Mouse (Mus musculus): ENCODE measurements around the gene Pip4k2a. TPM values are rescaled to one million over a fixed set of nuclear protein-coding genes. Genes with fewer than 3 reads are reported as not detected.

The Pip4k2a gene
- polyA plus RNA-seq, 1 experiment from 2014 or later = 10.1 TPM

DNA sequence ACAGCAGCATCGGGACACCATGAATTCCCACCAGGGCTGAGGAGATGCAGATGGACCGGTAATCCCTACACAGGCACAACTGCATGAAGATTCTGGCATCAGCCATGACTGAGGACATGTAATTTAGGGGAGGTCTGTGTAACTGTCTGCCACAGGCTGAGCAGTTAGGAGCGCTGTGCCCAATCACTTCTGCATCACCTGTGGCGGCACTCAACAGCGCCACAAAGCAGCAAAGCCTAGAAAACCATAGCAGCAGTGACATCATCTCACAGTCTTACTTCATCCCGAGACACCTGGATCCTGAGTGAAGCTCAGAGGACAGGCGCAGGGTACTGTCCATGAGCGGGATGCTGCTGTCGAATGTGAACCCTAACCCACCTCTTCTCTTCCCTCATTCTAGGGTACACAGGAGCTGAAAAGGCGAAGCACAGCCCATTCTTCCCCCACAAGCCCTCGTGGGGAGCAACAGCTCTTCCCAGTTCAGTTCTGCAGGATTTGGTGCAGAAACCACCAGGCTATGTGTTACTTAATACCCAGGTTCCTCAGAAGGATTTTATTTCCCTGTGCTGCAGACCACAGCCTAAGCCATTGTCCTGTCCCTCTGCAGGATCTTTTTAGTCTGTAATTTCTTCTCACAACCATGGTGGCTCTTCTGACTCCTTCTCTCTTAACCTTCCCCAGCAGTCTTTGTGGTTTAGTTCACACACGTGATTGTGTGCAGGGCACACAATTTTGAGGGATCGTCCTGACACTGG is 34.5 kb downstream of the Pip4k2a start:
- H3K4me3 ChIP-seq (ENCODE audit: low read depth, low read length) = no peak overlapping the region

DNA sequence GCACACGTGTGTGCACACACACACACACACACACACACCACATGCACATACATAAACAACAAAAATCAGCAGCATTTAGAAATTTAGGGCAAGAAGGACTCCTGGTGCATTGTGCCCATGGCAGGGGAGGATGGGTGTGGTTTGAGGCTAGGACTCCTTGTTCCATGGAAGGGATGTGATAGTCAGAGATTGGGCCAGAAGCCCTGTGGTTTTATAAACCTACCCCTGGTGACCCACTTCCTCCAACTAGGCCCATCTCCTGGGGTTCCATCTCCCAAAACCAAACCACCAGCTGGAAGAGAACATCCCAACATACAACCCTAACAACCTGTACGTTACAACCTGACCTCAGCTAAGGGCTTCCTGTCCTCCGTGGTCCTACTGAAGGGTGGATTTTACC is 35.4 kb downstream of the Pip4k2a start:
- Histone ChIP-seq H3K9ac (ENCODE audit: low read length) (no peak overlapping the region), H3K4me2 (ENCODE audit: low read length) (no peak overlapping the region), H3K36me3 (ENCODE audit: control insufficient read depth, insufficient read depth, low read length) (no peaks in the 10 kb centered on the region), H3K27ac (ENCODE audit: low read depth) (no peak overlapping the region), H3K9me3 (ENCODE audit: control insufficient read depth, low read length) (no peaks in the 10 kb centered on the region), H3K4me3 (ENCODE audit: low read depth, low read length) (no peak overlapping the region), H3K4me1 (replicated peaks; ENCODE audit: control insufficient read depth, insufficient read depth, low read length) (no peaks in the 10 kb centered on the region), H3K27me3 (replicated peaks; ENCODE audit: control insufficient read depth, insufficient read depth, low read length) (no peaks in the 10 kb centered on the region)
- DNase-seq (ENCODE audit: low spot score) = no peak
- ATAC-seq (replicated peaks; ENCODE audit: low FRiP score, low TSS enrichment, low read depth) = no peak
- 76% methylated on average over 3 of the region's 3 CpGs for WGBS

More for the DNA sequence above, 34.5 kb downstream of the Pip4k2a start:
- Histone ChIP-seq H3K36me3 (ENCODE audit: control insufficient read depth, insufficient read depth, low read length) (no peaks in the 10 kb centered on the region), H3K9ac (ENCODE audit: low read length) (no peak overlapping the region), H3K27me3 (replicated peaks; ENCODE audit: control insufficient read depth, insufficient read depth, low read length) (no peaks in the 10 kb centered on the region), H3K27ac (ENCODE audit: low read depth) (no peak overlapping the region), H3K9me3 (ENCODE audit: control insufficient read depth, low read length) (no peaks in the 10 kb centered on the region), H3K4me1 (replicated peaks; ENCODE audit: control insufficient read depth, insufficient read depth, low read length) (no peaks in the 10 kb centered on the region), H3K4me2 (ENCODE audit: low read length) (no peak overlapping the region)
- ATAC-seq (replicated peaks; ENCODE audit: low FRiP score, low TSS enrichment, low read depth) (no peak), DNase-seq (ENCODE audit: low spot score) (no peak)
- WGBS = 83% methylated on average over 13 of the region's 13 CpGs

DNA sequence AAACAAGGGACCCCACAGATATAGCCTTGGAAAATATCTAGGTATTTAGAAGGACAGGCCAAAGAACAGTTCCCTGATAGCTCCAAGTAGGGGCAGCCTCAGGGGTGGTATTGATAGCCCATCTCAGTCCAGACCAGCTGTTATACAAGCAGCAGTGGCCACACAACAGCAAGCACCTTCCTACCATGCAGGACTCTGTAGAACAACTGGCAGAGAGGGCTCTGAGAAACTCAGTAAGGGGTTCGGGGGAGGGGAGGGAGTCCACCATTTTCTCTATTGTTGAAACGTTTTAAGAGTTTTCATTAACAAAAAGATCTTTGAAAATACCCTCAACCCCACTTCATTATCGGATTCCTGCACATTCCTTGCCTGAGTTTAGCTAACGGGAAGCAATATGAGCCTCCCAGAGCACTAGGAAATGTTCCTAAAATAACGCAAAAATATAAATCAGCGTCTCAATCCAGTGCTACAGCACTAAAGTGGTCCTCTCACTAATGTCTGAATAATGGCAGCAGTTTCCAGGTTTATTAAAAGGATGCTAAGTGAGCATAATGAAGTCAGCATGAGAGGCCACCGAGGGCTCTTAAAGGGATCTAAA is 37.5 kb downstream of the Pip4k2a start:
- Histone ChIP-seq H3K4me1 (replicated peaks; ENCODE audit: control insufficient read depth, insufficient read depth, low read length) (no peaks in the 10 kb centered on the region), H3K36me3 (ENCODE audit: control insufficient read depth, insufficient read depth, low read length) (no peaks in the 10 kb centered on the region), H3K4me3 (ENCODE audit: low read depth, low read length) (no peak overlapping the region), H3K27ac (ENCODE audit: low read depth) (no peak overlapping the region), H3K9me3 (ENCODE audit: control insufficient read depth, low read length) (no peaks in the 10 kb centered on the region), H3K4me2 (ENCODE audit: low read length) (no peak overlapping the region), H3K27me3 (replicated peaks; ENCODE audit: control insufficient read depth, insufficient read depth, low read length) (no peaks in the 10 kb centered on the region), H3K9ac (ENCODE audit: low read length) (no peak overlapping the region)
- DNase-seq (ENCODE audit: low spot score) (no peak), ATAC-seq (replicated peaks; ENCODE audit: low FRiP score, low TSS enrichment, low read depth) (no peak)
- 54% methylated on average over 7 of the region's 7 CpGs for WGBS

DNA sequence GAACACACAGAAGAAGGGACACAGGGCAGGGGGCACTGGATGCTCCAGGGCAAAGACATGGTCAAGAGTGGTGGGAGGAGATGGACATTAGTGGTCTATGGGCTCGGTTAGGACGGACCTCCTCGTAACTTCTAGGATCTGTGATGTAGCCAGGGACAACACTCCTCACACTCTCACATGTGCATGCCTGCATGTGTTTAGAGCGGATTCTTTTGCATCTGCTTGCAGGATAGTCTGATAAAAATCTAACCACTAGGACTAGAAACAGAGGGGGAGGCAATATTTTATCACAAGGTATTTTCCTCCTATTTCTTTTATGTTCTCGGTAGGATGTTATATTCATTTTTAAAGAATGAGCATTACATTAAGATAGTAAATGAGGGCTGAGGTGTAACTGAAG is 38.4 kb downstream of the Pip4k2a start:
- H3K9ac ChIP-seq (ENCODE audit: low read length) = no peak overlapping the region
- 94% methylated on average over 5 of the region's 5 CpGs for WGBS
- H3K4me2 ChIP-seq (ENCODE audit: low read length) = no peak overlapping the region
- H3K36me3 ChIP-seq (ENCODE audit: control insufficient read depth, insufficient read depth, low read length) = no peaks in the 10 kb centered on the region
- DNase-seq (ENCODE audit: low spot score) (no peak), ATAC-seq (replicated peaks; ENCODE audit: low FRiP score, low TSS enrichment, low read depth) (no peak)
- H3K4me1 ChIP-seq (replicated peaks; ENCODE audit: control insufficient read depth, insufficient read depth, low read length) = 0 out of 2 replicates have a peak, but pooled peaks cover 4% of the 10 kb centered on the region
- no peak overlapping the region for H3K4me3 ChIP-seq (ENCODE audit: low read depth, low read length)
- no peaks in the 10 kb centered on the region for H3K9me3 ChIP-seq (ENCODE audit: control insufficient read depth, low read length)
- no peaks in the 10 kb centered on the region for H3K27me3 ChIP-seq (replicated peaks; ENCODE audit: control insufficient read depth, insufficient read depth, low read length)
- no peak overlapping the region for H3K27ac ChIP-seq (ENCODE audit: low read depth)

DNA sequence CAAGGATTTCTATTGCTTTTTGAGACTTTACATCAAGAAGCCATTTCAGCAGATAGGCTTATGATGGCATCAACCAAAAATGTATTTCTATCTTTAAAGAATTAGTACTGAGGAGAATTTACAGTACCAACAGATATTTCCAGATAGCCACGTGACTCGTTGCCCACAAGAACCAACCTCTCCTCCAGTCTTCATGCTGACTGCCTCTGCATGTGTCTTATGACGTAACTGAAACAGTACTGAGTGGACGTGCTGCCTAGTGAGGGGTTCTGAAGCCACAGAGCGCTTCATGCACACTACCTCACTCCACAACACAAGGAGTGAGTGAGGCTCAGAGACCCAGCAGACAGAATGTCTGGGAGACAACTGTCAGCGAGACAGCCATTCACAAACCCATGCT is 38.9 kb downstream of the Pip4k2a start:
- 0 out of 2 replicates have a peak, but pooled peaks cover 4% of the 10 kb centered on the region for H3K4me1 ChIP-seq (replicated peaks; ENCODE audit: control insufficient read depth, insufficient read depth, low read length)
- H3K4me2 ChIP-seq (ENCODE audit: low read length) = no peak overlapping the region
- H3K9ac ChIP-seq (ENCODE audit: low read length) = no peak overlapping the region
- no peaks in the 10 kb centered on the region for H3K36me3 ChIP-seq (ENCODE audit: control insufficient read depth, insufficient read depth, low read length)
- no peak overlapping the region for H3K27ac ChIP-seq (ENCODE audit: low read depth)
- WGBS = 86% methylated on average over 6 of the region's 6 CpGs
- DNase-seq (ENCODE audit: low spot score) = no peak
- no peaks in the 10 kb centered on the region for H3K27me3 ChIP-seq (replicated peaks; ENCODE audit: control insufficient read depth, insufficient read depth, low read length)
- ATAC-seq (replicated peaks; ENCODE audit: low FRiP score, low TSS enrichment, low read depth) = no peak
- no peaks in the 10 kb centered on the region for H3K9me3 ChIP-seq (ENCODE audit: control insufficient read depth, low read length)
- H3K4me3 ChIP-seq (ENCODE audit: low read depth, low read length) = no peak overlapping the region

DNA sequence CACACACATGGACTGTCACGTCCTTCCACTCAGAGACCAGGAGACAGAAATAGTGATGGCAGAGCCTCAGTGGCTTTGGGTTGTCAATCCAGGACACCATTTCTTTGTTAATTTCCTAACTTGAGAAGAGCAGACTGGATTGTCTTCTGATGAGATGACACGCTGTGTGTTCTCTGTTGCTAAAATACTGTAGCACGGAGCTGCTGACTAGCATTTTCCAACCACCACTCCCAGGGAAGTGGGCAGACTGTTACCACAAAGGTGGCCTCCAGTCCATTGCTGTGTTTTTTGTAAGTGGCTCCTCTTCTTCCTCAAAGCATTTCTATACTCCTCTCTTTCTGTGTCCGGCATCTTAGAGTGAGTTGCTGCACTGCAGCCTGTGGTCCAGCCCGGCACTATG is 39.4 kb downstream of the Pip4k2a start:
- no peaks in the 10 kb centered on the region for H3K9me3 ChIP-seq (ENCODE audit: control insufficient read depth, low read length)
- H3K27me3 ChIP-seq (replicated peaks; ENCODE audit: control insufficient read depth, insufficient read depth, low read length) = no peaks in the 10 kb centered on the region
- H3K4me3 ChIP-seq (ENCODE audit: low read depth, low read length) = no peak overlapping the region
- no peak overlapping the region for H3K27ac ChIP-seq (ENCODE audit: low read depth)
- DNase-seq (ENCODE audit: low spot score) (no peak), ATAC-seq (replicated peaks; ENCODE audit: low FRiP score, low TSS enrichment, low read depth) (no peak)
- H3K4me1 ChIP-seq (replicated peaks; ENCODE audit: control insufficient read depth, insufficient read depth, low read length) = 0 out of 2 replicates have a peak, but pooled peaks cover 4% of the 10 kb centered on the region
- no peak overlapping the region for H3K4me2 ChIP-seq (ENCODE audit: low read length)
- H3K36me3 ChIP-seq (ENCODE audit: control insufficient read depth, insufficient read depth, low read length) = no peaks in the 10 kb centered on the region
- 92% methylated on average over 5 of the region's 5 CpGs for WGBS
- no peak overlapping the region for H3K9ac ChIP-seq (ENCODE audit: low read length)

DNA sequence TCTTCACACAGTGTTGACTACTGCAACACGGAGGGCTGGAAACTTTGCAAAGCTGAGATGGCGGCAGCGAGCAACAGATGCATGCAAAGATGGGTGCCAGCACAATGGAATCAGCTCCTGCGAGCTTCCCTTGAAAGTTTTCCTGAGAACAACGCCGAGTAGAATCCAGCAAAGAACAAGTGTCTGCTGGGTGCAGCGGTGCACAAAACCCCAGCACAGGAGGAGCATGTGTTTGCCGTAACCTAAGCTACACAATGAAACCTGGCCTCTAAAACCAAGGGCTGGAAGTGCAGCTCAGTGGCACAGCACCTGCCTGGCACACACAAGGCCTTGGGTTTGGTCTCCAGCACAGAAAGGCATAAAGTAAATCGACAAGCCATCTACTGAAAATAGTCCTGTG is 39.9 kb downstream of the Pip4k2a start:
- Histone ChIP-seq H3K4me2 (ENCODE audit: low read length) (no peak overlapping the region), H3K27me3 (replicated peaks; ENCODE audit: control insufficient read depth, insufficient read depth, low read length) (no peaks in the 10 kb centered on the region), H3K4me1 (replicated peaks; ENCODE audit: control insufficient read depth, insufficient read depth, low read length) (0 out of 2 replicates have a peak, but pooled peaks cover 7% of the 10 kb centered on the region), H3K9ac (ENCODE audit: low read length) (no peak overlapping the region), H3K27ac (ENCODE audit: low read depth) (no peak overlapping the region), H3K9me3 (ENCODE audit: control insufficient read depth, low read length) (no peaks in the 10 kb centered on the region), H3K4me3 (ENCODE audit: low read depth, low read length) (no peak overlapping the region), H3K36me3 (ENCODE audit: control insufficient read depth, insufficient read depth, low read length) (no peaks in the 10 kb centered on the region)
- no peak for DNase-seq (ENCODE audit: low spot score)
- 91% methylated on average over 9 of the region's 9 CpGs for WGBS
- ATAC-seq (replicated peaks; ENCODE audit: low FRiP score, low TSS enrichment, low read depth) = no peak

DNA sequence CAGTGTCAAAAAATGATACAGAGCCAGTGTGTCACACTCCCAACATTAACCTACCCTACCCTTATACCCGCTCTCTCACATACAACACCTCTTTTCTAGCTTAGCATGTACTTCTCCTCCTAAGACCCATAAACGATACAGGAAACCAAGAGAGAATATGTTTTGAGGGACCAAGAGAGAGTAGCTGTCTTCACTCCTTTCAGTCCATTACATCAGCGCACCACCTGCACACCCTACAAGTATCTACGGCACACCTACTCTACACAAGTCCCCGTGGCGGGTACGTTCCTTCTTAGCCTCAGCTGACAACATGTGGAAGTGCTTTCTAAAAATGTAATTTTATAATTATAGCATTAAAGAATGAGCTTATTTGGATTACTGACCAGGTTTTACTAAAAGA is 40.5 kb downstream of the Pip4k2a start:
- WGBS = 94% methylated on average over 7 of the region's 7 CpGs
- H3K27ac ChIP-seq (ENCODE audit: low read depth) = no peak overlapping the region

DNA sequence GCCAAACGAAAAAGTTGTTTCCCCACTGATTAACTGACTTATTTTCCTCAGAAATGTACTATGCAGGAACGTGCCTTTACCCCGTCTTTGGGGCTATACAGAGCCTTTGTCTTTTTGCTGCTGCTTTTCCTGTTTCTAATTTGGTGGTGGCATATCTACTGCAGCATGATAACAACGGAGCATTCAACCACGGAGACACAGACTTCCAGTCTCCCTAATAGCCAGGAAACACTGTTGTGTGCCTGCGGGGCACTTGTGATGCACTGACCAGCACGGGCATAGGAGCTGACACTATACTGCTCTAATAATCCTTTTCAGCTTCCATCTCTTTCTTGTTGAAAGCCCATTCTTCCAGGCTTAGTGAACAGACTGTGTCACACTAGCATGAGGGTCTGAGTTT is 41.0 kb downstream of the Pip4k2a start:
- H3K9ac ChIP-seq (ENCODE audit: low read length) = no peak overlapping the region

More for the DNA sequence above, 40.5 kb downstream of the Pip4k2a start:
- Histone ChIP-seq H3K9me3 (ENCODE audit: control insufficient read depth, low read length) (no peaks in the 10 kb centered on the region), H3K9ac (ENCODE audit: low read length) (no peak overlapping the region), H3K36me3 (ENCODE audit: control insufficient read depth, insufficient read depth, low read length) (no peaks in the 10 kb centered on the region), H3K4me1 (replicated peaks; ENCODE audit: control insufficient read depth, insufficient read depth, low read length) (peaks cover 8% of the 10 kb centered on the region; the same call in 1 of the 2 replicates), H3K4me2 (ENCODE audit: low read length) (no peak overlapping the region), H3K4me3 (ENCODE audit: low read depth, low read length) (no peak overlapping the region), H3K27me3 (replicated peaks; ENCODE audit: control insufficient read depth, insufficient read depth, low read length) (no peaks in the 10 kb centered on the region)
- ATAC-seq (replicated peaks; ENCODE audit: low FRiP score, low TSS enrichment, low read depth) = no peak
- no peak for DNase-seq (ENCODE audit: low spot score)

More for the DNA sequence above, 41.0 kb downstream of the Pip4k2a start:
- Histone ChIP-seq H3K27ac (ENCODE audit: low read depth) (no peak overlapping the region), H3K4me2 (ENCODE audit: low read length) (no peak overlapping the region), H3K9me3 (ENCODE audit: control insufficient read depth, low read length) (no peaks in the 10 kb centered on the region), H3K4me1 (replicated peaks; ENCODE audit: control insufficient read depth, insufficient read depth, low read length) (peaks cover 13% of the 10 kb centered on the region; the same call in 1 of the 2 replicates), H3K36me3 (ENCODE audit: control insufficient read depth, insufficient read depth, low read length) (no peaks in the 10 kb centered on the region), H3K27me3 (replicated peaks; ENCODE audit: control insufficient read depth, insufficient read depth, low read length) (no peaks in the 10 kb centered on the region), H3K4me3 (ENCODE audit: low read depth, low read length) (no peak overlapping the region)
- ATAC-seq (replicated peaks; ENCODE audit: low FRiP score, low TSS enrichment, low read depth) (no peak), DNase-seq (ENCODE audit: low spot score) (no peak)
- WGBS = 76% methylated on average over 7 of the region's 7 CpGs

Data from intestine, embryonic 14.5 days (tissue).